Mouse (Mus musculus) heart, postnatal 0 days (tissue): ENCODE measurements at regions not wholly inside any gene's neighbourhood (a gene's known extent, or its start where the extent isn't known, plus 50 kb on each side); places are given as distances from the start of the nearest gene placed in this dataset.

Experiments
- ATAC-seq: fragments of 200-750 bp; cut with Nextera tagmentation; 2 replicates; pipeline ENCODE4 v1.8.0; 2017; ENCODE audit warnings: low read depth, moderate number of reproducible peaks, moderate library complexity; ENCODE audit not compliant: insufficient read depth
- DNase-seq: peaks from one replicate; pipeline ENCODE4 v3.0.0-alpha.2; 2016; ENCODE audit warnings: low spot score
- H3K27ac ChIP-seq: fragments of 300-500 bp; sonication (generic); 2 replicates; pipeline ENCODE4 v1.5.1; 2014; ENCODE audit warnings: low read depth, mild to moderate bottlenecking
- H3K27me3 ChIP-seq: fragments of 300-500 bp; sonication (generic); 2 replicates; pipeline ENCODE4 v1.6.1; 2014; ENCODE audit warnings: low read length, mixed read lengths; ENCODE audit not compliant: control insufficient read depth, insufficient read depth
- H3K36me3 ChIP-seq: fragments of 300-500 bp; sonication (generic); replicated peaks from 2 replicates; pipeline ENCODE4 v1.6.1; 2014; ENCODE audit warnings: low read length, mixed read lengths; ENCODE audit not compliant: control insufficient read depth, insufficient read depth
- H3K4me1 ChIP-seq: fragments of 300-500 bp; sonication (generic); 2 replicates; pipeline ENCODE4 v1.6.1; 2014; ENCODE audit warnings: antibody characterized with exemption; ENCODE audit not compliant: control insufficient read depth, insufficient read depth
- H3K4me2 ChIP-seq: fragments of 300-500 bp; sonication (generic); 2 replicates; pipeline ENCODE4 v1.6.1; 2014; ENCODE audit warnings: low read depth, mild to moderate bottlenecking, low read length, moderate library complexity
- H3K4me3 ChIP-seq: fragments of 300-500 bp; sonication (generic); 2 replicates; pipeline ENCODE4 v1.5.1; 2014; ENCODE audit warnings: low read depth, low read length
- H3K9ac ChIP-seq: fragments of 300-500 bp; sonication (generic); replicated peaks from 2 replicates; pipeline ENCODE4 v1.6.1; 2014; ENCODE audit warnings: low read depth, low read length, mixed read lengths
- H3K9me3 ChIP-seq: fragments of 300-500 bp; sonication (generic); replicated peaks from 2 replicates; pipeline ENCODE4 v1.6.1; 2016; ENCODE audit warnings: low read length; ENCODE audit not compliant: control insufficient read depth
- CTCF ChIP-seq: IDR thresholded peaks from 2 replicates; pipeline ENCODE4 v1.5.1; 2016; ENCODE audit warnings: antibody characterized with exemption, control low read depth, low read depth
- EP300 ChIP-seq: IDR thresholded peaks from 2 replicates; pipeline ENCODE4 v1.6.1; 2016; ENCODE audit warnings: antibody characterized with exemption, low read depth
- WGBS: fragments of 180-500 bp; shearing (Covaris S2); extraction: QIAGEN DNeasy Blood & Tissue Kit; methylation state at CpG from one replicate; pipeline ENCODE4 v1.1.7; 2014; 5-methylcytosine and 5-hydroxymethylcytosine counted together

DNA sequence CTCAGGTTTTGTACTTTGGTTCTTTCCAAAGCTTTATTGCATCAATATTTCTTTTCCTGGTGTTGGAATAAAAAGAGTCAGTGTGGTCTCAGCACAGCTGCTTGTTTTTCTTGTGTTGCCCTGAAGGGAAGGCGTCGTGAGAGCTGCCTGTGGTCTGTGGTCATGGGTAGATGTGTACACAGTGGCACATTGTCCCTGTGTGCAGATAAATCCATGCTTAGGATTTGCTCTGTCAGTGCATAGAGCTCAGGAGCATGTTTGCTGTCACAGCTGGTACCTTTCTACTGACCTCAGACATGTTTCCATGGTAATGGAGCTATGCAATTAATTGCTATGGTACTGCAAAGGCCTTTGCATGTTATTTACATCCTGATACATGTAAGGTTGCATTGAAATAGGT is 213.5 kb upstream of the Rasgrp1 start:
- Histone ChIP-seq H3K27me3 (no peaks in the 10 kb centered on the region), H3K9me3 (no peaks in the 10 kb centered on the region), H3K36me3 (no peaks in the 10 kb centered on the region), H3K4me1 (no peaks in the 10 kb centered on the region), H3K4me3 (no peak overlapping the region), H3K27ac (no peak overlapping the region), H3K4me2 (no peak overlapping the region), H3K9ac (no peak overlapping the region)
- TF ChIP-seq EP300 (no peak), CTCF (no peak)
- no peak for DNase-seq
- no peak for ATAC-seq
- 84% methylated on average over 2 of the region's 2 CpGs for WGBS

DNA sequence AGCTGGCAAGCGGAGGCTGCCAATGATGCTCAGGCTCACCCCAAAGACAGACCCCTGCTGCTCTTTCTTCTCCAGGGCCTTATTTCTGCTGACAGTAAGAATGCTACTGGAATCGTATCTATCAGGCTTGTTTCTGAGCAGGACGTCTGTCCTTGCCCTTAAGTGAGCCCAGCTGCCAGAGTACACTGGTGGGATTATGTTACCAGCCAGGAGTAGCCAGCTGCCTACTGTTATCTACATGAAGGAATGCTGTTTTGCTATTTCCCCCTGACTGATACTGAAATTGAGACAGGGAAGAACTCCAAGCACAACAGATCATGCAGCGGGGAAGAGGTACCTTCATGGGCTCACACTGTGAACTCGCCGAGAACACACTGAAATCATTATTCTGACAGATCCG is 228.2 kb upstream of the Rasgrp1 start:
- peak; percentile 74 for ATAC-seq
- peaks cover 12% of the 10 kb centered on the region; the same call in 1 of the 2 replicates for H3K4me1 ChIP-seq
- no peaks in the 10 kb centered on the region for H3K36me3 ChIP-seq
- peak overlapping the region; percentile 54; the same call in 1 of the 2 replicates for H3K27ac ChIP-seq
- H3K27me3 ChIP-seq, result no peaks in the 10 kb centered on the region
- TF ChIP-seq EP300 (no peak), CTCF (no peak)
- no peak overlapping the region for H3K4me3 ChIP-seq
- DNase-seq, result peak; percentile 38
- no peak overlapping the region for H3K9ac ChIP-seq
- H3K4me2 ChIP-seq, result peak overlapping the region; percentile 2; the same call in 1 of the 2 replicates
- no peaks in the 10 kb centered on the region for H3K9me3 ChIP-seq
- WGBS, result 28% methylated on average over 7 of the region's 7 CpGs

- Histone ChIP-seq H3K4me1 (0 out of 2 replicates have a peak, but pooled peaks cover 7% of the 10 kb centered on the region), H3K27me3 (no peaks in the 10 kb centered on the region), H3K9ac (no peak overlapping the region), H3K27ac (no peak overlapping the region), H3K9me3 (no peaks in the 10 kb centered on the region), H3K36me3 (no peaks in the 10 kb centered on the region), H3K4me2 (no peak overlapping the region), H3K4me3 (no peak overlapping the region)
- ATAC-seq (no peak), DNase-seq (no peak)
- WGBS, result 63% methylated on average over 3 of the region's 3 CpGs
- TF ChIP-seq EP300 (no peak), CTCF (no peak)
These were observed 244.6 kb upstream of the Rasgrp1 start for GRCm38 (mm10) chr2:117587381-117587780.

DNA sequence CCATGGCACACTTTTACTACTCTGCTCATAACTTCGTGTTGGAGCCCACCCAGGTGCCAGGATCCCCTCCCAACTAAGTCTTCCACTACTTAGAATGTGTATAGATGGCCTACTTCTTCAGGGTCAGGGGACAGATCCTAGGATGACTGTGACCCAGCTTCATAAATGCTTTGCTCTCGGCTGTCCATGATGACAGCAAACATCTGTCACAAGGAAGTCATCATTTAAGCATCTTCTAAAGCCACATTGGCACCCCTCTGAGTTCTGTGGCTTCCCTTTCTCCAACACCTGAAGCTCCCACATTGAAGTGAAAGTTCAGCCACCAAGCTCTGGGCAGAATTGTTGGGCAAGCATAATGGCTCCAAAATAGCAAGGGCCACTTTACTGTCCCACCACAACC is 252.2 kb upstream of the Rasgrp1 start:
- H3K27ac ChIP-seq, result no peak overlapping the region
- no peak overlapping the region for H3K9ac ChIP-seq
- no peaks in the 10 kb centered on the region for H3K36me3 ChIP-seq
- ATAC-seq (no peak), DNase-seq (no peak)
- WGBS, result 66% methylated on average over 2 of the region's 2 CpGs
- TF ChIP-seq EP300 (no peak), CTCF (no peak)
- H3K4me2 ChIP-seq, result no peak overlapping the region
- peaks cover 16% of the 10 kb centered on the region; the same call in 1 of the 2 replicates for H3K4me1 ChIP-seq
- no peak overlapping the region for H3K4me3 ChIP-seq
- H3K27me3 ChIP-seq, result no peaks in the 10 kb centered on the region
- no peaks in the 10 kb centered on the region for H3K9me3 ChIP-seq

GRCm38 (mm10) chr2:117597573-117597972 is 254.8 kb upstream of the Rasgrp1 start:
- H3K4me3 ChIP-seq, result no peak overlapping the region
- H3K4me2 ChIP-seq, result no peak overlapping the region
- peaks cover 9% of the 10 kb centered on the region; the same call in 1 of the 2 replicates for H3K4me1 ChIP-seq
- ATAC-seq (peak; percentile 63), DNase-seq (peak; percentile 16)
- no peak overlapping the region for H3K27ac ChIP-seq
- H3K27me3 ChIP-seq, result no peaks in the 10 kb centered on the region
- no peak overlapping the region for H3K9ac ChIP-seq
- H3K36me3 ChIP-seq, result no peaks in the 10 kb centered on the region
- H3K9me3 ChIP-seq, result no peaks in the 10 kb centered on the region
- TF ChIP-seq CTCF (no peak), EP300 (no peak)

GRCm38 (mm10) chr2:117614772-117615171 is 272.0 kb upstream of the Rasgrp1 start:
- H3K4me3 ChIP-seq, result no peak overlapping the region
- no peak overlapping the region for H3K27ac ChIP-seq
- no peaks in the 10 kb centered on the region for H3K27me3 ChIP-seq
- 38% methylated on average over 1 of the region's 1 CpGs for WGBS
- no peak overlapping the region for H3K4me2 ChIP-seq
- no peaks in the 10 kb centered on the region for H3K9me3 ChIP-seq
- no peaks in the 10 kb centered on the region for H3K36me3 ChIP-seq
- no peaks in the 10 kb centered on the region for H3K4me1 ChIP-seq
- H3K9ac ChIP-seq, result no peak overlapping the region
- DNase-seq, result no peak
- TF ChIP-seq CTCF (no peak), EP300 (no peak)
- no peak for ATAC-seq
